Mouse (Mus musculus) neural tube, embryonic 13.5 days (tissue): Measurements from ENCODE around the gene Nupl1. TPM values are rescaled to one million over a fixed set of nuclear protein-coding genes. Genes with fewer than 3 reads are reported as not detected.
A peak's percentile ranks its signal among the peaks of the same experiment; 100 is the strongest.

Source experiments
- ATAC-seq: fragments of 200-750 bp; cut with Nextera tagmentation; 2 replicates; pipeline ENCODE4 v1.8.0; 2017; ENCODE audit warnings: low read depth, mild to moderate bottlenecking, moderate TSS enrichment, moderate library complexity
- H3K27ac ChIP-seq: fragments of 300-500 bp; sonication (generic); replicated peaks from 2 replicates; pipeline ENCODE4 v1.5.1; 2015; ENCODE audit warnings: moderate library complexity, mild to moderate bottlenecking, inconsistent platforms
- H3K27me3 ChIP-seq: fragments of 300-500 bp; sonication (generic); 2 replicates; pipeline ENCODE4 v1.6.1; 2015; ENCODE audit warnings: mild to moderate bottlenecking, inconsistent platforms
- H3K36me3 ChIP-seq: fragments of 300-500 bp; sonication (generic); 2 replicates; pipeline ENCODE4 v1.6.1; 2015; ENCODE audit warnings: mild to moderate bottlenecking, inconsistent platforms
- H3K4me1 ChIP-seq: fragments of 300-500 bp; sonication (generic); replicated peaks from 2 replicates; pipeline ENCODE4 v1.6.1; 2015; ENCODE audit warnings: inconsistent platforms
- H3K4me2 ChIP-seq: fragments of 300-500 bp; sonication (generic); 2 replicates; pipeline ENCODE4 v1.6.1; 2015; ENCODE audit warnings: inconsistent platforms, mild to moderate bottlenecking, moderate library complexity
- H3K4me3 ChIP-seq: fragments of 300-500 bp; sonication (generic); 2 replicates; pipeline ENCODE4 v1.5.1; 2015; ENCODE audit warnings: mild to moderate bottlenecking, inconsistent platforms
- H3K9ac ChIP-seq: fragments of 300-500 bp; sonication (generic); 2 replicates; pipeline ENCODE4 v1.6.1; 2015; ENCODE audit warnings: moderate library complexity, mild to moderate bottlenecking, inconsistent platforms
- H3K9me3 ChIP-seq: fragments of 300-500 bp; sonication (generic); 2 replicates; pipeline ENCODE4 v1.6.1; 2016; ENCODE audit warnings: inconsistent platforms
- WGBS: fragments of 180-500 bp; shearing (Covaris S2); methylation state at CpG from one replicate; pipeline ENCODE4 v1.1.7; 2015; 5-methylcytosine and 5-hydroxymethylcytosine counted together
- polyA plus RNA-seq: library from polyadenylated mRNA; unstranded; fragments of >200 nt; fragmentation: Nextera tagmentation; extraction: Ambion mirVana; gene quantifications from 2 replicates; pipeline ENCODE4 v1.2.1, GENCODE M21; 2015

The Nupl1 gene
- polyA plus RNA-seq, 1 experiment from 2014 or later, result not detected

- ATAC-seq, result no peak
- Histone ChIP-seq H3K9ac (no peak overlapping the region), H3K9me3 (no peaks in the 10 kb centered on the region), H3K4me2 (no peak overlapping the region), H3K27me3 (no peaks in the 10 kb centered on the region), H3K27ac (no peak overlapping the region), H3K36me3 (no peaks in the 10 kb centered on the region), H3K4me3 (no peak overlapping the region), H3K4me1 (peaks cover 16% of the 10 kb centered on the region)
- WGBS, result 80% methylated on average over 7 of the region's 7 CpGs
Observed at GRCm38 (mm10) chr14:60262316-60262715, 11.1 kb upstream of the Nupl1 start.

GRCm38 (mm10) chr14:60257851-60258250, 6.6 kb upstream of the Nupl1 start:
- Histone ChIP-seq H3K9me3 (no peaks in the 10 kb centered on the region), H3K4me2 (no peak overlapping the region), H3K36me3 (no peaks in the 10 kb centered on the region), H3K4me3 (no peak overlapping the region), H3K9ac (no peak overlapping the region), H3K4me1 (no peaks in the 10 kb centered on the region), H3K27me3 (no peaks in the 10 kb centered on the region), H3K27ac (no peak overlapping the region)
- ATAC-seq, result no peak
- WGBS, result 81% methylated on average over 1 of the region's 1 CpGs

- no peaks in the 10 kb centered on the region for H3K9me3 ChIP-seq
- peaks cover 6% of the 10 kb centered on the region for H3K4me1 ChIP-seq
- no peak overlapping the region for H3K4me2 ChIP-seq
- no peak overlapping the region for H3K9ac ChIP-seq
- no peak overlapping the region for H3K4me3 ChIP-seq
- no peaks in the 10 kb centered on the region for H3K36me3 ChIP-seq
- 90% methylated on average over 4 of the region's 4 CpGs for WGBS
- no peak overlapping the region for H3K27ac ChIP-seq
- no peak for ATAC-seq
- H3K27me3 ChIP-seq, result no peaks in the 10 kb centered on the region
Observed at GRCm38 (mm10) chr14:60257101-60257500, 5.9 kb upstream of the Nupl1 start.

- Histone ChIP-seq H3K9ac (no peak overlapping the region), H3K9me3 (no peaks in the 10 kb centered on the region), H3K4me3 (no peak overlapping the region), H3K27me3 (no peaks in the 10 kb centered on the region), H3K27ac (no peak overlapping the region), H3K4me1 (peaks cover 7% of the 10 kb centered on the region), H3K36me3 (no peaks in the 10 kb centered on the region), H3K4me2 (no peak overlapping the region)
- WGBS, result 29% methylated on average over 3 of the region's 3 CpGs
- ATAC-seq, result no peak
Observed at GRCm38 (mm10) chr14:60256356-60256755, 5.1 kb upstream of the Nupl1 start.

GRCm38 (mm10) chr14:60254774-60255173, 3.5 kb upstream of the Nupl1 start:
- no peak for ATAC-seq
- Histone ChIP-seq H3K27ac (no peak overlapping the region), H3K4me3 (no peak overlapping the region), H3K4me2 (no peak overlapping the region), H3K4me1 (peaks cover 14% of the 10 kb centered on the region), H3K27me3 (no peaks in the 10 kb centered on the region), H3K9ac (no peak overlapping the region), H3K9me3 (no peaks in the 10 kb centered on the region), H3K36me3 (no peaks in the 10 kb centered on the region)

DNA sequence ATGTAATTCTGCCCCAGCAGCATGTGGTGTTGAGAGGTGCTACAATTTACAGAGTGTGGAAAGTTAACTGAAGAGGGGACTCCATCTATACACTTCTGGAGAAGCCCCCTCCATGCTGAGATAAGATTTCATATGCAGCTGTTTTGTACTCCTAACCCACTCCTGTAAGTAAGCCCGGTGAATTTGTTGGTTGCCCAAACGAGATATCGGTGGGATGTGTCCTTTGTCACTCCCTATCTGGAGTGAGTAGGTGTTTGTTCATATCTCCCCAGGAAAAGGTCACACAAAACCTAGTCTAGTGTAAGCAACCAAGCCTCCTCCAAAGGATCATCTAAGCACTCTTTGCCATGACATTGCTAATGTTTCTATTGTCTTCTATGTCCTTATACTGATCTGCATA, 2.2 kb upstream of the Nupl1 start:
- no peak for ATAC-seq
- Histone ChIP-seq H3K9ac (no peak overlapping the region), H3K4me3 (no peak overlapping the region), H3K4me1 (peaks cover 25% of the 10 kb centered on the region), H3K27me3 (no peaks in the 10 kb centered on the region), H3K4me2 (no peak overlapping the region), H3K36me3 (no peaks in the 10 kb centered on the region), H3K27ac (no peak overlapping the region), H3K9me3 (no peaks in the 10 kb centered on the region)
- WGBS, result 95% methylated on average over 3 of the region's 3 CpGs

DNA sequence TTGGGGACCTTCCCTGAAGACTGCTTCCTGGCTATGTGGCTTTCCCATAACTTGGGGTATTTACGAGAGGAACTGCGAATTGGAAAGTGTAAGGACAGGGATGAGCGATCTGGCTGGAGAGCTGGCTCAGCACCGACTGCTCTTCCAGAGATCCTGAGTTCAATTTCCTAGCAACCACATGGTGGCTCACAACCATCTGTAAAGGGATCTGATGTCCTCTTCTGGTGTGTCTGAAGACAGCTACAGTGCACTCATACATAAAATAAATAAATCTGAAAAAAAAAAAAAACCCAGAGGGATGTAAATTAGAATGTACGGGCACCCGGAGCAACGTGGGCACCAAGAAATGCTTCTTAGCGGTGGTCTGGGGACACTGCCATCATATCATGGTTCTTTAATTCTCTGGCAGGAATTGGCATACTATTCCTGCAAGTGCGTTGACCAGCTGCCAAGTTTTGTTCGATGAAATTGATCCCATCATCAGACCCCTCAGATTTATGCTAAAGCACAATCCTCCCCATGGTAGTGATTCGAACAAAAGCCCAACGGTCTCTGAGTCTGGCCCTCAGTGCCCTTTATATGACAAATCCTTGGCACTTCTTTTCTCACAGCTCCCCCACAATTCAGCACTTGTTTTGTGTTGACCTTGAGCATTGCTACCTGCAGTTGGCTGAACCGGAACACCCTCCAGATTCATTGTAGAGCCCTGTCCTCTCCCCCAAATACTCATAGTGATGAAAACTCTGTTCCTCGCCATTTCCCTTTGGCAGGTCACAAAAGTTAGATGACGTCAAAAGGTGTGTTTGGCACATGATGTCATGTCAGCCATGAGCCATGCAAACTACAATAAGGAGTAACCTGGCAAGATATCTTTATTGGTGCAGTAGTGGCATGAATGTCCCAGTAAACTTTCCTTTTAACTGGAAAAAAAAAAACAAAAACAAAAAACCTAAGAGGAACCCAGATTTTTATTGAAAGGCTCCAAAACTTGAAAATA, 1.1 kb upstream of the Nupl1 start:
- ATAC-seq, result peak; percentile 55
- no peaks in the 10 kb centered on the region for H3K36me3 ChIP-seq
- H3K4me2 ChIP-seq, result peak overlapping the region; percentile 88
- peak overlapping the region; percentile 96 for H3K27ac ChIP-seq
- no peaks in the 10 kb centered on the region for H3K9me3 ChIP-seq
- H3K4me1 ChIP-seq, result peaks cover 32% of the 10 kb centered on the region
- WGBS, result 20% methylated on average over 15 of the region's 15 CpGs
- H3K27me3 ChIP-seq, result no peaks in the 10 kb centered on the region
- peak overlapping the region; percentile 82 for H3K9ac ChIP-seq
- peak overlapping the region; percentile 88 for H3K4me3 ChIP-seq

GRCm38 (mm10) chr14:60250879-60251278, 352 bp downstream of the Nupl1 start:
- H3K4me2 ChIP-seq, result peak overlapping the region; percentile 88
- WGBS, result under 1% methylated on average over 39 of the region's 39 CpGs

GRCm38 (mm10) chr14:60250366-60250765, 865 bp downstream of the Nupl1 start:
- Histone ChIP-seq H3K27ac (0 out of 2 replicates have a peak overlapping the region, but pooled peaks have one; percentile 96), H3K4me2 (peak overlapping the region; percentile 88), H3K9me3 (no peaks in the 10 kb centered on the region), H3K36me3 (peaks cover 5% of the 10 kb centered on the region; the same call in 1 of the 2 replicates), H3K27me3 (no peaks in the 10 kb centered on the region), H3K9ac (peak overlapping the region; percentile 81), H3K4me1 (peaks cover 32% of the 10 kb centered on the region), H3K4me3 (peak overlapping the region; percentile 88)
- ATAC-seq, result no peak
- WGBS, result 14% methylated on average over 8 of the region's 8 CpGs

More at GRCm38 (mm10) chr14:60250879-60251278, 352 bp downstream of the Nupl1 start:
- H3K27me3 ChIP-seq, result no peaks in the 10 kb centered on the region
- 0 out of 2 replicates have a peak, but pooled peaks cover 3% of the 10 kb centered on the region for H3K36me3 ChIP-seq
- H3K9me3 ChIP-seq, result no peaks in the 10 kb centered on the region
- peak overlapping the region; percentile 81 for H3K9ac ChIP-seq
- peak overlapping the region; percentile 96 for H3K27ac ChIP-seq
- H3K4me3 ChIP-seq, result peak overlapping the region; percentile 88
- peaks cover 32% of the 10 kb centered on the region for H3K4me1 ChIP-seq
- peak; percentile 82 for ATAC-seq

GRCm38 (mm10) chr14:60238551-60238950, 12.7 kb downstream of the Nupl1 start:
- no peak overlapping the region for H3K9ac ChIP-seq
- no peaks in the 10 kb centered on the region for H3K9me3 ChIP-seq
- H3K36me3 ChIP-seq, result peaks cover 61% of the 10 kb centered on the region
- no peak overlapping the region for H3K4me2 ChIP-seq
- no peak for ATAC-seq
- H3K4me3 ChIP-seq, result no peak overlapping the region
- H3K27me3 ChIP-seq, result no peaks in the 10 kb centered on the region
- 88% methylated on average over 3 of the region's 3 CpGs for WGBS
- no peaks in the 10 kb centered on the region for H3K4me1 ChIP-seq
- H3K27ac ChIP-seq, result no peak overlapping the region

GRCm38 (mm10) chr14:60219886-60220285, 31.3 kb downstream of the Nupl1 start:
- Histone ChIP-seq H3K4me1 (no peaks in the 10 kb centered on the region), H3K4me2 (no peak overlapping the region), H3K9me3 (no peaks in the 10 kb centered on the region), H3K27me3 (no peaks in the 10 kb centered on the region), H3K4me3 (no peak overlapping the region), H3K9ac (no peak overlapping the region), H3K36me3 (peaks cover 35% of the 10 kb centered on the region), H3K27ac (no peak overlapping the region)
- no peak for ATAC-seq
- 91% methylated on average over 10 of the region's 10 CpGs for WGBS

GRCm38 (mm10) chr14:60217616-60218015, 33.6 kb downstream of the Nupl1 start:
- H3K9me3 ChIP-seq, result no peaks in the 10 kb centered on the region
- no peak for ATAC-seq
- no peak overlapping the region for H3K9ac ChIP-seq
- H3K4me3 ChIP-seq, result no peak overlapping the region
- H3K4me2 ChIP-seq, result no peak overlapping the region
- H3K4me1 ChIP-seq, result no peaks in the 10 kb centered on the region
- WGBS, result 98% methylated on average over 4 of the region's 4 CpGs
- no peaks in the 10 kb centered on the region for H3K27me3 ChIP-seq
- peaks cover 35% of the 10 kb centered on the region for H3K36me3 ChIP-seq
- H3K27ac ChIP-seq, result no peak overlapping the region
